Mouse (Mus musculus) T-cell, adult 2 months (primary cell): Measurements from ENCODE around the gene Carmil3.

ENCODE experiments used
- DNase-seq: peaks from one replicate; pipeline ENCODE4 v3.0.0; 2022; ENCODE audit warnings: low spot score

Carmil3 gene

DNA sequence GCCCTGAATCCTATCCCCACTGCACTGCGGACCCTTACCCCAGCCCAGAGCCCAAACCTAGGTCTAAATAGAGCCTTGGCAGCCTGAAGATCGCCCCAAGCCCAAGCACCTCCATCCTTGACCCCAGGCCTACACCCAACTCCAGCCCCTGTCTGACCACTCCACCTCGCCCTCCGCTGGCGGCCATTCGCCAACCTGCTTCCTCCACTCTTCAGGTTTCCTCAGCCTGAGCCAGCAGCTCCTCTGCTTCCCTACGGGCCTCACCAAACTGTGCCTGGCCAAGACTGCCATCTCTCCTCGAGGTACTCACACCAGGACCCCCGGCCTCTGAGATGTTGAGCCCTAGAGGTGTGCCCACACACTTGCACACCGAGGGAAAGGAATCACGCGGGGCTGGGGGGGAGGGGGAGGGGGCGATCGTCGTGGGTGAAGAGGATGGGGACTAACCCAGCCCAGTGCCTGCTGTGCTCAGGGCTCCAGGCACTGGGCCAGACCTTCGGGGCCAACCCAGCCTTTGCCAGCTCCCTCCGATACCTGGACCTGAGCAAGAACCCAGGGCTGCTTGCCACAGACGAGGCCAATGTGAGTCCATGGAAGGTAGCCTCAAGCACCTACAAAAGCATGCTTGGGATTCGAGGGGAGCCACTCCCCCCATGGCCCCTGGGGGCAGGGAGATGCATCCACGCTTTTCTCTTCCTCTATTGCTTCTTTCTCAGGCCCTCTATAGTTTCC is 5.2 kb downstream of the Carmil3 start:
- no peak for DNase-seq

DNA sequence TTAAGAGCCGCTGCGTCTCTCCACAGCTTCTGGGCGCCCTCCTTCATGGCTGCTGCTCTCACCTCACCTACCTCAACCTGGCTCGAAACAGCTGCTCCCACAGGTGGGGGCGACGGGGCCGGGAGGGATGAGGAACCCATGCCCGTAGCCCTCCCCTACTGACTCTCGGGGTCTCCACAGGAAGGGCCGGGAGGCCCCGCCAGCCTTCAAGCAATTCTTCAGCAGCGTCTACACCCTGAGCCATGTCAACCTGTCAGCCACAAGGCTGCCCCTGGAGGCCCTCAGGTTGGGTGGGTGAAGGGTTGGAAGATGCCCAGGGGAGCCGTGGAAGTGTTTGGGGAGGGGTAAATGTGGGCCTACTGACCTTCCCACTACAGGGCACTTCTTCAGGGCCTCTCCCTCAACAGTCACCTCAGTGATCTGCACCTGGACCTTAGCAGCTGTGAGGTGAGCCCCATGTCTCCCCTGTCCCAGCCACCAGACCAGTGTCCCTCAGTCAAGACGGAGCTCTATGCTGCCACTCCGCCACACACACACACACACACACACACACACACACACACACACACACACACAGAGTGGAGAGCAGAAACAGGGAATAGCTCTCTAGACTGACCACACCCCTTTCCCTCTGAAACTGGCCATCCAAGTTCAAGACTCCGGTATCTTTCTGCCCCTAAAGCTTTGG is 6.5 kb downstream of the Carmil3 start:
- no peak for DNase-seq

DNA sequence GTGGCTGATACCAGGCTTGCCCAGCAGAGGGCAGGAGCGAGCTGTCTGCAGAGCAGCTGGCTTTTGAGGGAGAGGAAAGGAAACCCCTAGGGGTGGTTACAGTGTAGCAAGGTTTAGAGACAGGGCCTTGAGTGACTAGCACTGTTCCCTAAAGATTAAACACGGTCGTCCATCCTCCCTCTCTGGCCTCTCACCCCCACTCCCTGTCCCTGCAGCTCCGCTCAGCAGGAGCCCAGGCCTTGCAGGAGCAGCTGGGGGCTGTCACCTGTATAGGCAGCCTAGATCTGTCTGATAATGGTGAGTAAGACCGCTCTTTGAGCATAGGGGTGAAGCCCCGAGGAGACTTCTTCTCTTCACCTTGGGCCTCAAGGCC is 7.0 kb downstream of the Carmil3 start:
- peak; percentile 82 for DNase-seq

DNA sequence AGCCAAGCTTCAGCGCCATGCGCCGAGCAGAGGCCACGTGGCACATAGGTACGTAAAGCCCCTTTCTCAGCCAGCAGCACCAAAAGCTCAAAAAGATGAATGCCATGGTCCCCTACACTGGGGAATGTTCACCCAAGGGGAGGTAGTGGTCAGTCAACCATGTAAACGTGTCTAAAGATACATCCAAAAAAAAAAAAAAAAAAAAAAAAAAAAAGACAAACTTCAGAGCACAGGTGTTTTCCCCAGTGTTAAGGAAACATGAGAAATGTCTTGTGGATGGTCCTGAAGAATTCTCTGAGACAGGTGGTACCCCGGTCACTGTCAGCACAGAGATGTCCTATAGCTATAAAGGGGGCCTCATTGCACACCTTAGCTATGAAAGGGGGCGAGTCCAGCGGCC is 15.2 kb downstream of the Carmil3 start:
- no peak for DNase-seq

DNA sequence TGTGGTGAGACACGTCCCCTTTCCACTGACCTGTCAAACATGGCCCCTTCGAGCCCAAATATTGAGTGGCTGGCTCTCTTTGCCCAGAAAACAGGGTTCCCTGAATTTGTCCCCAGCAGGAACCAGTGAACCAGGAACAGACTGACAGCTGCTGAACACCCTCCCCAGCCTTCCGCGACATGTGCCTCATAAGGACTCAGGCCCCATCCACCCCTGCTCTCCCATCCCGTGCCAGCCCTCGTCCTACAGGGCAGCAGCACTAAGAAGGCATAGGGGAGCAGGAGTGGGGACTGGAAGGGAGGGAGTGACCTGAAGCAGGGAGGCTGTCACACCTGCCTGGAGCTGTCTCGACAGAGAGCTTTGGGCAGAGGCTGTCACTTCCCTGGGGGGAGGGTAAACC is 17.4 kb downstream of the Carmil3 start:
- no peak for DNase-seq

DNA sequence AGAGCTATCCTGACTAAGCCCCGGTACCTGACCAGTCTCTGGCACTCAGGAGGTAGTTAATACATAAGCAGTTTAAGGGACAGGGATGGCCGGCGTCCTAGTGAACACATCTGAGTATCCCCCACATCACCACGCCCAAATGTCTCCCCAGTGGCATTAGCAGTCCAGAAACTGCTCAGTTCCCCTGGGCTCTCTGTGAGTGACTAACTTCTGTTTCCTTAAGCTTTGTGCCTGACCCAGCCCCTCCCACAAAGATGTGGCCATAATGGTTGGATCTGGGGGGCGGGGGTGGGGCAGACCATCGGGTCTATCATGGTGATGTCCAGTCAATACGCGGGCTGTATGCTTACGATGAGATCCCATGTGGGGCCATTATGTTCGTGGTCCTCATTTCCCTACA is 19.1 kb downstream of the Carmil3 start:
- no peak for DNase-seq

DNA sequence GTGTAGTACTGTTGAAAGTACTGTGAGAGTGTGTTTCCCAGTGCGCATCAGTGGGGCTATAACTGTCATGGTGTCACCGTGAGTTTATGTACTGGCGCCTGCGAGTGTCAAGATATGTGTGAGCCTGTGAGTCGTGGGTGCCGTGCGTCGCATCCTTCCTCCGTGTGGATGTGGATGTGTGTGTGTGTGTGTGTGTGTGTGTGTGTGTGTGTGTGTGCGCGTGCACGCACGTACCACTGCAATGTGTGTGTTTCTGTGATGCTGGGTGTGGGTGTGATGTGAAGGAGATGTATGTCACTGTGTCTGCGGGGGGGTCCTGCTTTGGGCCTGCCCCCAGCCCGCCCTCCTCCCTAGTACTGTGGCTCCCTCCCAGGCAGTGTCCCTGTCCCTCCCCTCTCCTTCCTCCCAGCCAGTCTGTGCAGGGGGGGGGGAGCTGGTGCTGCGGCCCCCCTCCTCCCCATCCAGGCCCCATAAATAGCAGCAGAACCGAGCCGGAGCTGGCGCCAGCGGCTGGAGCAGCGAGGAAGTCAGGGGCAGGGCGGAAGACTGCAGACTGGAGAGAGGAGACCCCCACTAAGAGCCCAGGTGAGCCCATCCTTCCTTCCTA is 19.8 kb downstream of the Carmil3 start, which contains the start of gene Cpne6:
Gene Cpne6 (plus strand): TSS at position 321 of the 607 bp plus-strand sequence.
- DNase-seq: no peak

DNA sequence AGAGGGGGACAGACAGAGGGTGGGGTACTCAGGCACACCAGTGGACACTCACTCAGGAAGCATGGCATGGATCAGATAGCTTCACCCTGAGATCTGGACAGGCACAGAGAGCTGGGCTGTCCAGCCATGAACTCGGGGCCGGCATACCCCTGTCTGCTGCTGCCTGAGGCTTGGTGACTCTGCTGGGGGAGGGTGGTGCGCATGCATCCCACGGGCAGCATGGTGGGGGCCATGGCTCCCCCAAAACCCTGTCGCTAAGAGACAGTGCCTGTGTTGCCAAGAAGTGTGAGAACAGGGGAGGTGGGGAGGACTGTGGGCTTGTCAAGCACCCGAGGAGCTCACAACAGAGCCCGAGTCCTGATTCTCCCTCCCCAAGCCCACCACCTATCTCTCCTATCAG is 20.6 kb downstream of the Carmil3 start:
- no peak for DNase-seq

DNA sequence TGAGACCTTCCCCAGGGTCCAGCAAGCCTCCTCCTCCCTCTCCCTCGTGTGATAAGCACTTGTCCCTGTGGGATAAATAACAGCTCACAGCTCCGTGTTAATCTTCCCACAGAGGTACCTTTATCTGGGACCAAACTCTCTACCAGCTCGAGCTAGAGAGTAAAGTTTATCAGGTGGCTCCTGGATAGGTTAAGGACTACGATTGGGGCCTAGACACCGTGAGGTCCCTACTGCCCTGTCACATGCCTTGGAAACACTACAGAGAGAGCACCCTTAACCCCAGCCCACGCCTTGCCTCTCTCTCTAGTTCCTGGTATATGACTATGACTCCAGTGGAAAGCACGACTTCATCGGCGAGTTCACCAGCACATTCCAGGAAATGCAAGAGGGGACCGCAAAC is 23.5 kb downstream of the Carmil3 start:
- DNase-seq: no peak

DNA sequence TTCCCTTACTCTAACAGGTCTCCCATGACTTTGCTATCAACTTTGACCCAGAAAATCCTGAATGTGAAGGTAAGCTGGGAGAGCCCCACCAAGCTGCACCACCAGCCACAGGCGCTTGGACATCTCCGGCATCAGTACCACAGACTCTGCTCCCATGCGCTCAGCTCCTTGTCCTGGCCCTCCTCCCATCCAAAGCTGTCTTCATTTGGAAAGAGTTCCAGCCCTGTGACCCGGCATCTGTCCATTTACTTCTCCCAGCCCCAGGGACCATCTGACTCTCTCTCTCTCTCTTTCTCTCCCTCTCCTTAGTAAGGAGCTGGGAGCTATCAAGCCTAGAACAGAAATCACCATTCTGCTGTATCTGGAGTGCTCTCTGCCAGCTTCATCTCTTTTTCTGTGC is 25.4 kb downstream of the Carmil3 start:
- no peak for DNase-seq

DNA sequence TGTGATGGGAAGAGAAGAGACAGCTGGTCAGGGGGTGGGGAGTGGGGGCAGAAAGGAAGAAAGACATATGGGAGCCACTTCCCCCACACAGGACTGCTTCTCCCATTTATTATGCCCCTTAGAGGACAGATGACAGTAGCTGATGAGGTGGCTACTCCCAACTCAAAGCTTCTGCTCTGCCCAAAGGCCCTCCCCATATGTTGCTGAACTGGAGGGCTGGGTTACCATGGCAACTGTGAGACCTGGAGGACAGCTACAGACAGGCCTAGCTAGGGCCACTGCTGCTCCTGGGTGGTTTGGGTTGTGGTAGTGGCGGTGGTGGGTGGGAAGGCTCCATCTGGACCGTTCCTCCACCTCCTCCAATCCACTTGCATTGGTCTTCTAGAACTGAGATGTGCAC is 28.4 kb downstream of the Carmil3 start:
- DNase-seq: no peak

DNA sequence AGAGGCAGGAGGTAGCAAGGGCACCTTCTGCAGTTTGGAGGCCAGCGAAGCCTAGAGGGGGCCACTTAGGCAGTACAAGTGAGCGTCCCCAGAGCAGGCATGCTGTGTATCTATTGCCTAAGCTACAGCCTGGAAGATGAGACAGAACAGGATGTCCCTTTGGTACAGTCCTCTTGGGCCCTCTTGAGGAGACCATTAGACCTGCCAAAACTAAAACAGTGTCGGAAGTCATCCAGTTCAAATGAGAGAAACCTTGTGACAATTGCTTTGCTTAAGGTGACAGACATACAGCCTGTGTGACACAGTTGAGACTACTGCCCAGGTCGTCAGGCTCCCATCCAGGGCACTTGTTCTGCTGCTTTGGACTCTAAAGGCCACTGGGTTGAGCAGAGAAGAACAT is 29.2 kb downstream of the Carmil3 start:
- no peak for DNase-seq

DNA sequence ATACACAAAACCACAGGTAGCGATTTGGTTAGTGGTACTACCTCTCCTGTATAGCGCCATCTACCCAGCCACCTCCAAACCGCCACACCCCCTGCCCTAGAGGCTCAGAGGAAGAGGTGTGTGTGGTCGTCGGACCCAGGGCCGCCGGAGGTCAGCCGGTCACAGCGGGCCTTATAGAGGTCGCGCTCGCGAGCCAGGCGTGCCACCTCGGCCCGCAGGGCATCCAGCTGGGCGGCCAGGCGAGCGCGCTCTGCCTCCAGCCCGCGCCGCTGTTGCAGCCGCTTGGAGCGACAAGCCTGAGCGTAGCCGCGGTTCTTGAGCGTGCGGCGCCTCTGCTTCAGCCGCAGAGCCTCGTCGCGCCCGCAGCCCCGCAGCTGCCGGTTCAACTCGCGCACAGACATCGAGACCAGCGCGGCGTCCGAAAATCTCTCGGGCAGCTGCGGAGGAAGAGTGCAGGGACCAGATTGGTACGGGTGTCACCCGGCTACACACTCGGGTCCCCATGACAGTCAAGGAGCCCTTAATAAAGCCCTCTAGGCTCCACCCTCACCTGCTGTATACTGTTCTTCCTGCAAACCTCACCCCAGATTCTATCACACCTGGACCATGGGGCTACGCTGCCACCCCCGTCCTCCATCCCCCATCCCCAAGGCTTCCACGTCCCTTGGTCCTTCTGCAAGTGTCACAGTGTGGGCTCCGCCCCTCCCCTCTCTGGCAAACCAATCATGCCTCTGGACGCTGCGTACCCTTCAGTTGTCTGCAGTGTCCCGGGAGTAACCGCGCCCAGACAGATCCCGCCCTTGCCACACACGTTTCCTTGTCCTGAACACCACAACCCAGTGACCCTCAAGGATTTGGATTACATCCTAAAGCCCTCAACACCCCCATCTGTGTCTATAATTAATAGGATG is 30.3 kb downstream of the Carmil3 start:
- peak; percentile 5 for DNase-seq

DNA sequence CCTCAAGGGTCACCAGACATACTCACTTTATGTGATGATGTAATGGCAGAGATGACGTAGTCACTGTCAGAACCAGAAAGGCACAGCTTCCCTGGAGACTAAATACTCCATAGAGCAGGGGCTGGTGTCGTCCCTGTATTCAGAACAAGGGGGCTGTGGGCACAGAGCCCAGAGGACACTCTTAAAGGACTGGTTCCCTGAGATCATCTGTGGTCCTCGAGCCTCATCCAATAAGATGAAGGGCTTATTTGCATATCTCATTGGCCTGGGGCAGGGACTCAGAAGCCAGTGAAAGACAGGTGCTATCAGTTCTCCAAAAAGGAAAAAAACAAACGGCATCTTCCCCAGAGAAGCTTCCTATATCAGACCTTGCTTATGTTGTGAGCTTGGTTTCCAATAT is 33.6 kb downstream of the Carmil3 start:
- no peak for DNase-seq

DNA sequence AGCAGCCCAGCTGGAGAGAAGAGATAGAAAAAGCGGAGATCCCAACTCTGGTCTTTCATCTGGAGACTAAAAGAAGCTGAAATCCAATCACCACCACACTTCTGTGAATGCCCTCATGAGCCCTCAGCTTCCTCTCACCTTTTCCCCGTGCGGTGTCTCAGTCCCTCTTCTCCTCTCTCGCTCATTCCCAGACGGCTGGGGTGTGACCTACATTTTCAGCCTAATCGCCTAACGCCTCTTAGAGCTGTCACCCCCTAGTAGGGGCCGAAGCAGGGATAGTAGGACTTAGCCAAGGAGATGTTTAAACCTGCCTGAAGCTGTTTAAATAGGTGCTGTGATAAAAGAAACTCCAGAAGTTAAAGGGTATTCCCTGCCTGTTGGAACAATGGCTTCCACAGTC is 34.3 kb downstream of the Carmil3 start, which contains the start of gene Nrl:
Gene Nrl (minus strand): TSS at position 197 of the 400 bp plus-strand sequence.
- DNase-seq: no peak

DNA sequence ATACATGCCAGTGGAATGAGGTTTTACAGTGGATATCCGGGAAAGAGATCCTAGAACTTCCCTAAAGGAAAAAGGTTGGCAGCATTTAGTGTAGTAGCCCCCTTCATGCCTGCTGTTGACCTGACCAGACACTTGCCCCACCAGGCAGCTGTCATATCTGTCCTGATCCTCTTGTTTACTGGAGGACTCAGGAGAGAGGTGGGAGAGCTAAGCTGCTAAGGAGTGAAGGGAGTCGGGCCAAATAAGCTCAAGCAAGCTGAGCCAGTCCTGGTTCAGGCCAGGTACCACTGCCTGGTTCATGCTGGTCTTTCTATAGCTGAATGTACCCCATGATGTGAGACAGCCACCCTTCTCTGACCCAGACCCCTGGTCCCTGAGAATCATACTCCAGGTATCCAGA is 36.2 kb downstream of the Carmil3 start:
- no peak for DNase-seq

DNA sequence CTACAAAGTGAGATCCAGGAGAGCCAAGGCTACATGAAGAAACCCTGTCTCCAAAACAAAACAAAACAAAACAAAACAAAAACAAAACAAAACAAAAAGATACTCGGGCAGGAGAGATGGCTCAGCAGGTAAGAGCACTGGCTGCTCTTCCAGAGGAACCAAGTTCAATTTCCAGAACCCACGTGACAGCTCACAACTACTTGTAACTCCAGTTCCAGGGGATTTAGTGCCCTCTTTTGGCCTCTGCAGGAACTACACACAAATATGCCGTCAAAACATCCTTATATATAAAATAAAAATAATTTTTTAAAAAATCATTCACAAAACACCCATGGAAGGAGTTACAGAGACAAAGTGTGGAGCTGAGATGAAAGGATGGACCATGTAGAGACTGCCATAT is 37.5 kb downstream of the Carmil3 start:
- peak; percentile 31 for DNase-seq

DNA sequence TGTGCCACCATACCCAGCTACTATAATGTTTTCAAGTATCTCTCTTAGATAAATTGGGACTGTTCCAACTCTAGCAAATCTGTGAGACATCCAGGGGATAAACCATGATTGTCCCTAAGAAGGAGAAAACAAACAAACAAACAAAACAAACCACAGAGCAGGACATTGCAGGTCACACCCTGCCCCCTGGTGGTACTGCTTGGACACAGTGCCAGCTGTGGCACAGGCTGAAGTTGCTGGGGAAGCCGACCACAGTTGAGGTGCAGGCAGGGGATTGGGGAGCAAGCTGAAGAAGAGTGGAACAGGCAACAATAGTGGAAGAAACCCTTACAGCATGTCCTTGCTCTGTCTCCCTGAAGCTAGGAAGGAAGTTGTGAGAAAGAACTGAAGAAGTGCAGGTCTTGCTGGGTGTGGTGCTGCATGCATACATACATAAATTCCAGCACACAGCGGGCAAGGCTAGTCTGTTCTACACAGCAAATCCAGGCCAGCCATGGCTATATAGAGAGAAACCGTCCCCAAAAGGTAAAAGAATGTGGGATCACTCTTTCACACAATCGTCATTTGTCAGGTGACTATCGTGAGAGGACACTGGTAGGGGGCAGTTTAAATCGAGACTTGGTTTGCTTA is 45.8 kb downstream of the Carmil3 start:
- no peak for DNase-seq

DNA sequence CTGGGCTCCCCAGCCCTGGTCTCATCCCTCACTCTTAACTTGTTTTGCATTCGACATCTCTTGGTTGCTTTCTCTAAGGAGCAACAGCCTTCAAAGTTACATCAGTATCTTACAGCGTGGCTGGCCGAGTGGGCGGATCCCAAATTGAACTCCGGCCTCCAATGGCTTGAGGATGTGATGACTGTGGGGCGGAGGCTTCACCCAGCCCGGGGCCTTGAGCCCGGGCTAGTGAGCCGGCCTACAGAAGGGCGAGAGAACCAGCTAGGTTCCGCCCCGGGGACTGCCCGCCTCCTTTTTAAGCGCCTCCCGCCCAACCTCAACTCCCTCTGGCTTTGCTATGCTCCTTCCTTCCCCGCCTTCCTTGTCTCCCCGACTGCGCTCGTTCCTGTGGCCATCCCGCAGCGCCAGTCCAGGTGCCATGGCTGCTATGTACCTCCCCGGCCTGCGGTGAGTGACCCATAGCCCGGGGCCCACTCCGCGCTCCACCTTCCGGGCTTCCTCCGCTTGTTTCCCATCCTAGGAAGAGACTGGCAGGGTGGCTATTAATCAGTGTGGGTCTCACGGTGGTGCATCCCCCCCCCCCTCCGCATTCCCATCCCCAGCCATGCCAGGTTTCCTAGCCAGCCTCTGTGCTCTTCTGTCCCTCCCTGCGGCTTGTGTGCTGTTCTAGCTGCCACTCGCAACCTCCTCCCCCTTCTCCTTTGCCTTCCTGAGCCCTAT is 49.8 kb downstream of the Carmil3 start, which contains the start of gene Pck2:
Gene Pck2 (plus strand): TSS at position 200 of the 720 bp plus-strand sequence.
- peak; percentile 40 for DNase-seq

DNA sequence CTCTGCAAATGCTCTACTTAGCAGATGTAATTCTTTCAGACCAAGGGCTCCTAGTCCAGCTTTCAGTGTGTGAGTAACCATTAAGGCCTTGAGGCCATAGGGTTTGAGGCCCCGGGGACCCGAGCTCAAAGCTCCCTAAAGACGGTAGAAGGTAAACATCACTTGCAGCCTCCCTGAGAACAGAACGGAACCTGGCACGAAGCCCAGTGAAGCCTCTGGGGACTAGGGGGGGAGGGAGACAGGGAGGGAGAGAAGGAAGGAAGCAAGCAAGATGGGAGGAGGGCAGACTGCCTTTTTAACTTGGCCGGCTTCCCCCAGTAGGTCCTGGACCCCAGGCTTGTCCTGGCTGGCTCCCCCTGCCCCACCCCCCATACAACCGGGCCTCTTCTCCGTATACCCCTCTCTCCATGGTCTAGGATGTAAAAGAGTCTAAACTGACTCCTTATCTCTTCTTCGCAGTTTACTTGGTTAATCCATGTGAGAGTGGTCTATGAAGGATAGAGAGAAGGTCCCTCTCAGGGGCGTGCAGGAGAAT is 50.4 kb downstream of the Carmil3 start:
- DNase-seq: peak; percentile 59

DNA sequence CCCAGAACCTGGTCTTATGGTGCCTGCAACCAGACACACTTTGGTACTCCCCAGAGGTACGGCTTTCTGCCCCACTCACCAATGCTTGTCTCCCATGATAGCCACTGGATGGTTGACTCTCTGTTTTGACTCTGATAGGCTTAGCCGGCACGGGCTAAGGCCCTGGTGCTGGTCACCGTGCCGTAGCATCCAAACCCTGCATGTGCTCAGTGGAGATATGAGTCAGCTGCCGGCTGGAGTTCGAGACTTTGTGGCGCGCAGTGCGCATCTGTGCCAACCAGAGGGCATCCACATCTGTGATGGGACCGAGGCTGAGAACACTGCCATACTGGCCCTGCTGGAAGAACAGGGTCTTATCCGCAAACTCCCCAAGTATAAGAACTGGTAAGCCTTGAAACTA is 51.8 kb downstream of the Carmil3 start:
- DNase-seq: no peak
